Mouse (Mus musculus) ES-Bruce4 (cell line): ENCODE measurements around the gene Plxna3. TPM values are rescaled to one million over a fixed set of nuclear protein-coding genes. Genes with fewer than 3 reads are reported as not detected.
"Not testable (repeated sequence)": the region's sequence is repeated elsewhere in the genome, so short reads cannot be mapped to it uniquely, and the experiment has no call there.

Experiments
- H3K27ac ChIP-seq: 2 replicates; pipeline ENCODE4 v1.5.1; 2012; ENCODE audit warnings: low read length, inconsistent platforms; ENCODE audit not compliant: insufficient read depth
- H3K27me3 ChIP-seq: 2 replicates; pipeline ENCODE4 v1.6.1; 2012; ENCODE audit warnings: mild to moderate bottlenecking, low read length, inconsistent platforms; ENCODE audit not compliant: control insufficient read depth, poor library complexity, insufficient read depth, severe bottlenecking
- H3K36me3 ChIP-seq: 2 replicates; pipeline ENCODE4 v1.6.1; 2012; ENCODE audit warnings: inconsistent platforms, mild to moderate bottlenecking, low read length, moderate library complexity; ENCODE audit not compliant: control insufficient read depth, poor library complexity, insufficient read depth, severe bottlenecking
- H3K4me1 ChIP-seq: one replicate; pipeline ENCODE4 v1.8.1; 2011; ENCODE audit warnings: low read length; ENCODE audit not compliant: control insufficient read depth, insufficient read depth
- H3K4me3 ChIP-seq: 2 replicates; pipeline ENCODE4 v1.5.1; 2011; ENCODE audit warnings: low read depth, mild to moderate bottlenecking, low read length
- H3K9ac ChIP-seq: 2 replicates; pipeline ENCODE4 v1.6.1; 2012; ENCODE audit warnings: low read depth, mild to moderate bottlenecking, inconsistent platforms; ENCODE audit not compliant: poor library complexity, severe bottlenecking
- H3K9me3 ChIP-seq: replicated peaks from 2 replicates; pipeline ENCODE4 v1.6.1; 2012; ENCODE audit warnings: mild to moderate bottlenecking, low read length, inconsistent platforms; ENCODE audit not compliant: control insufficient read depth, poor library complexity, insufficient read depth, severe bottlenecking
- CTCF ChIP-seq: IDR thresholded peaks from one replicate; pipeline ENCODE4 v1.8.1; 2011; ENCODE audit warnings: low read depth, low read length
- EP300 ChIP-seq: IDR thresholded peaks from 2 replicates; pipeline ENCODE4 v1.6.1; 2011; ENCODE audit warnings: low read depth, low read length; ENCODE audit not compliant: insufficient read depth
- POLR2A ChIP-seq: IDR thresholded peaks from one replicate; pipeline ENCODE4 v1.8.1; 2011; ENCODE audit warnings: low read length; ENCODE audit not compliant: insufficient read depth
- polyA plus RNA-seq: library from polyadenylated mRNA; stranded (reverse); fragments of >200 nt; gene quantifications from 2 replicates; pipeline ENCODE4 v1.2.4, GENCODE M21; 2011; ENCODE audit warnings: low read depth; ENCODE audit not compliant: missing spikeins, insufficient read depth, insufficient read length

The Plxna3 gene
- polyA plus RNA-seq, 1 experiment, result 9.1 TPM

- Histone ChIP-seq H3K27ac (no peak overlapping the region), H3K27me3 (no peaks in the 10 kb centered on the region), H3K36me3 (no peaks in the 10 kb centered on the region), H3K4me3 (peak overlapping the region; percentile 74), H3K4me1 (no peaks in the 10 kb centered on the region), H3K9me3 (no peaks in the 10 kb centered on the region), H3K9ac (peak overlapping the region; percentile 72)
- TF ChIP-seq EP300 (no peak), POLR2A (no peak), CTCF (no peak)
Observed at GRCm38 (mm10) chrX:74329215-74329671, 377 bp downstream of the Plxna3 start.

GRCm38 (mm10) chrX:74330166-74330930 is 1.5 kb downstream of the Plxna3 start:
- no peak overlapping the region for H3K27ac ChIP-seq
- no peak for TF ChIP-seq EP300
- no peak for TF ChIP-seq POLR2A
- TF ChIP-seq CTCF, result no peak
- no peak overlapping the region for H3K9ac ChIP-seq
- H3K9me3 ChIP-seq, result no peaks in the 10 kb centered on the region
- no peak overlapping the region for H3K4me3 ChIP-seq
- H3K36me3 ChIP-seq, result no peaks in the 10 kb centered on the region
- no peaks in the 10 kb centered on the region for H3K4me1 ChIP-seq
- H3K27me3 ChIP-seq, result no peaks in the 10 kb centered on the region

GRCm38 (mm10) chrX:74352645-74353466 is 24.0 kb downstream of the Plxna3 start:
- Histone ChIP-seq H3K27ac (peak overlapping the region; percentile 55), H3K27me3 (no peaks in the 10 kb centered on the region), H3K36me3 (no peaks in the 10 kb centered on the region), H3K9ac (peak overlapping the region; percentile 87), H3K4me3 (peak overlapping the region; percentile 98), H3K9me3 (no peaks in the 10 kb centered on the region), H3K4me1 (no peaks in the 10 kb centered on the region)
- TF ChIP-seq CTCF (no peak), POLR2A (no peak), EP300 (no peak)

GRCm38 (mm10) chrX:74353467-74353770 is 24.6 kb downstream of the Plxna3 start, which contains the start of gene Lage3:
Gene Lage3 (minus strand): TSS chrX:74353618.
- Histone ChIP-seq H3K9ac (peak within 1 kb of the TSS; percentile 87), H3K36me3 (no peaks in the 10 kb centered on the region), H3K9me3 (no peaks in the 10 kb centered on the region), H3K27ac (peak within 1 kb of the TSS; percentile 55), H3K4me1 (no peaks in the 10 kb centered on the region), H3K4me3 (peak within 1 kb of the TSS; percentile 98), H3K27me3 (no peaks in the 10 kb centered on the region)
- TF ChIP-seq POLR2A (peak; percentile 71), EP300 (no peak)

GRCm38 (mm10) chrX:74357069-74357468 is 28.2 kb downstream of the Plxna3 start:
- H3K27ac ChIP-seq, H3K36me3 ChIP-seq, H3K4me1 ChIP-seq, H3K27me3 ChIP-seq, H3K4me3 ChIP-seq, H3K9me3 ChIP-seq, H3K9ac ChIP-seq: not testable (repeated sequence)

- H3K36me3 ChIP-seq, result no peaks in the 10 kb centered on the region
- no peak overlapping the region for H3K27ac ChIP-seq
- TF ChIP-seq CTCF, result no peak
- no peak for TF ChIP-seq POLR2A
- no peak for TF ChIP-seq EP300
- no peaks in the 10 kb centered on the region for H3K4me1 ChIP-seq
- H3K27me3 ChIP-seq, result no peaks in the 10 kb centered on the region
- no peak overlapping the region for H3K4me3 ChIP-seq
- no peak overlapping the region for H3K9ac ChIP-seq
- H3K9me3 ChIP-seq, result no peaks in the 10 kb centered on the region
Observed at GRCm38 (mm10) chrX:74359171-74359570, 30.3 kb downstream of the Plxna3 start.
